Mouse (Mus musculus) C2C12 (cell line): ENCODE measurements around the gene Rorb. TPM values are rescaled to one million over a fixed set of nuclear protein-coding genes. Genes with fewer than 3 reads are reported as not detected.

ENCODE experiments used
- H3K27me3 ChIP-seq: one replicate; pipeline ENCODE4 v1.6.1; 2011; ENCODE audit not compliant: control insufficient read depth, insufficient read depth, insufficient read length
- H3K36me3 ChIP-seq: one replicate; pipeline ENCODE4 v1.6.1; 2011; ENCODE audit not compliant: control insufficient read depth, insufficient read depth
- H3K4me3 ChIP-seq: one replicate; pipeline ENCODE4 v1.5.1; 2011; ENCODE audit warnings: mild to moderate bottlenecking, control low read depth; ENCODE audit not compliant: poor library complexity, insufficient read depth, severe bottlenecking
- H3K79me2 ChIP-seq: one replicate; pipeline ENCODE4 v1.6.1; 2011; ENCODE audit not compliant: control insufficient read depth, insufficient read depth
- H3K79me3 ChIP-seq: one replicate; pipeline ENCODE4 v1.6.1; 2011; ENCODE audit warnings: low read depth, control low read depth
- H3ac ChIP-seq: one replicate; pipeline ENCODE3; 2011; ENCODE audit warnings: low read depth; ENCODE audit not compliant: control insufficient read depth, insufficient read length
- CEBPB ChIP-seq: IDR thresholded peaks from one replicate; pipeline ENCODE4 v1.6.1; 2011; ENCODE audit warnings: low read depth, mild to moderate bottlenecking, control low read depth, moderate library complexity
- CTCF ChIP-seq: IDR thresholded peaks from one replicate; pipeline ENCODE4 v1.5.1; 2011; ENCODE audit not compliant: control insufficient read depth, insufficient read depth, insufficient read length
- FOSL1 ChIP-seq: IDR thresholded peaks from one replicate; pipeline ENCODE4 v1.8.0; 2011; ENCODE audit warnings: mild to moderate bottlenecking, low read length; ENCODE audit not compliant: poor library complexity, insufficient read depth, severe bottlenecking
- MAX ChIP-seq: IDR thresholded peaks from one replicate; pipeline ENCODE4 v1.6.1; 2011; ENCODE audit warnings: mild to moderate bottlenecking, control low read depth
- MYOD1 ChIP-seq: IDR thresholded peaks from one replicate; pipeline ENCODE4 v1.6.1; 2011; ENCODE audit warnings: low read depth; ENCODE audit not compliant: control insufficient read depth, insufficient read length
- MYOG ChIP-seq: IDR thresholded peaks from one replicate; pipeline ENCODE4 v1.6.1; 2011; ENCODE audit not compliant: control insufficient read depth, insufficient read length; ENCODE audit errors: extremely low read depth
- USF1 ChIP-seq: IDR thresholded peaks from one replicate; pipeline ENCODE4 v1.6.1; 2011; ENCODE audit warnings: low read depth, mild to moderate bottlenecking, control low read depth, moderate library complexity
- long read RNA-seq, 2 experiments: library from polyadenylated mRNA; unstranded; transcript quantifications; one replicate each; pipeline ENCODE4 v2.0.0; 2019 to 2020
- polyA plus RNA-seq: library from polyadenylated mRNA; unstranded; fragments of >200 nt; fragmentation: generic; extraction: Trizol; gene quantifications from one replicate; pipeline ENCODE4 v1.2.1, GENCODE M21; 2012; ENCODE audit warnings: missing spikeins

Rorb gene
- polyA plus RNA-seq, result 0.06 TPM
- long read RNA-seq, experiment 1, full-length matches to known transcripts, result 1 of 2 reads
- long read RNA-seq, experiment 1, partial matches to known transcripts, result 0 of 2 reads
- long read RNA-seq, experiment 1, other reads (novel, unspliced or antisense), result 1 of 2 reads
- long read RNA-seq, experiment 2, result 0 reads

DNA sequence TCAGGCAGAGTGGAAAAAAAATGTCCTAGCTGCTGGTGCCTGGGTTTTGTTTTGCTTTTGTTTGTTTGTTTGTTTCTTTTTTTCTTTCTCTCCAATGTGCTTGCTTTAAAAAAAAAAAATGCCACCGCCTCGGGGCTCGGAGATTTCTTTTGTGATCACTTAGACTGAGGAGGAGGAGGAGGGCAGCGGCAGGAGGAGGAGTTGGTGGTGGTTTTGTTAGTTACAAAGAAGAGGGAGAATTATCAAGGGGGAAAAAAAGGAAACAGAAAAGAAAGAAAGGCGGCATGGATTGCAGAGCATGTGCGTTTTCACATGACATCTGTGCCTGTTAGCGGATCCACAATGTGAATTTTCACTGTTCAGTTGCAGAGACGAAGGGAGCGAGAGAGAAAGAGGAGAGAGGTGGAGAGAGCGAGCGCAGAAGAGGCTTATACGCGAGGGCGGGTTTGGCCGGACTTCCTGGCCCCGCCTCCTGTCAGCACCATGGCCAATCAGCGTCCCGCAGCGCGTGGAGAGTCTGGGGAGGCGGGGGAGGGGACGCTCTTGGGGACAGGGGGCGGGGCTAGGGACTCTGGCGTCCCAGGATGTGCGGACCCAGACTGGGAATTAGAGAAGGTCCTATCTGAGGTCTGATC, at the start of gene Rorb:
Gene Rorb (minus strand): TSS at position 404 of the 635 bp plus-strand sequence.
- peak within 1 kb of the TSS; percentile 30 for H3K4me3 ChIP-seq
- peaks cover 2% of the 10 kb centered on the region for H3K79me3 ChIP-seq
- H3K27me3 ChIP-seq, result no peaks in the 10 kb centered on the region
- TF ChIP-seq MYOG (no peak), USF1 (no peak), CTCF (no peak)
- peaks cover 7% of the 10 kb centered on the region for H3K79me2 ChIP-seq
- peak within 1 kb of the TSS; percentile 52 for H3ac ChIP-seq
- no peaks in the 10 kb centered on the region for H3K36me3 ChIP-seq

DNA sequence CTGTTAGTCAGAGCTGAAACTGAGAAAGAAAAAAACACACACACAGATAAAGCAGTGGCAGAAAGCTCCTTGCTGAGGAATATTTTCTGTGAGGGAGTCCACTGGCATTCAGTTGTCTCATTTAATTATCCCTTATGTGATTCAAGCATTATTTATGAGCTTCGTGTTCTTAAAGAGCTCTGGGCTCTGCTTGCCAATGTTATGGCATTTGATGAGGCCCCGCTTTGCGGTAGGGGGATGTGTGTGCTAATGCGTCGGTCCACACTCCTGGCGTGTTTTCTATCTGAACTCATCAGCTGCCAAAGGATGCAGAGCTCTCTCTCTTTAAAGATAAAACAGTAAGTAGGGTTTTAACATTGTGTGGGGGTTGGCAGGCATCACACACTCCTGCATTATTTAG, 37.9 kb upstream of the Rorb start:
- no peak for TF ChIP-seq MYOG
- no peak for TF ChIP-seq CTCF
- no peak for TF ChIP-seq CEBPB
- no peak for TF ChIP-seq MAX
- no peak for TF ChIP-seq MYOD1
- TF ChIP-seq USF1, result no peak
- no peak for TF ChIP-seq FOSL1

DNA sequence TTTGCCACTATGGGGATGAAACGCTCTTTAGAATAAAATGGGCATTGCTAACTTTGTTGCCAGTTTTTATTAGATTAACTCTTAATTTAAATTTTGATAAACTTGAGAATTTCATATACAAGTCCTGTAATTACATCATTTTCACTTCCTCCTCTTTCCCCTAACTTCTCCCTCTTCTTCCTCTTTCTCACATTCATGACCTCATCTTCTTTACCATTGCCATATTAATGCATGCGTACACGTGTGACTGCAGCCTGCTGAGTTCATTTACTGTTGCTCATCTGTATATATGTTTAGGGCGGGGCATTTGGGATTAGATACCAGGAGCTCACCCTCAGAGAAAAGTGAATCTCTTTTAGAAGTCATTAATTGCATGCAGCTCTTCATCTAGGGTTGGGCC, 33.5 kb upstream of the Rorb start:
- TF ChIP-seq MAX (no peak), CEBPB (no peak), FOSL1 (no peak), CTCF (no peak), USF1 (no peak), MYOD1 (no peak)
- no peaks in the 10 kb centered on the region for H3K79me2 ChIP-seq
- H3ac ChIP-seq, result no peak overlapping the region
- H3K4me3 ChIP-seq, result no peak overlapping the region
- no peaks in the 10 kb centered on the region for H3K27me3 ChIP-seq
- H3K79me3 ChIP-seq, result no peaks in the 10 kb centered on the region
- no peaks in the 10 kb centered on the region for H3K36me3 ChIP-seq

More for the DNA sequence above, 37.9 kb upstream of the Rorb start:
- no peaks in the 10 kb centered on the region for H3K79me3 ChIP-seq
- H3K36me3 ChIP-seq, result no peaks in the 10 kb centered on the region
- no peaks in the 10 kb centered on the region for H3K27me3 ChIP-seq
- H3K79me2 ChIP-seq, result no peaks in the 10 kb centered on the region
- no peak overlapping the region for H3K4me3 ChIP-seq
- H3ac ChIP-seq, result no peak overlapping the region

DNA sequence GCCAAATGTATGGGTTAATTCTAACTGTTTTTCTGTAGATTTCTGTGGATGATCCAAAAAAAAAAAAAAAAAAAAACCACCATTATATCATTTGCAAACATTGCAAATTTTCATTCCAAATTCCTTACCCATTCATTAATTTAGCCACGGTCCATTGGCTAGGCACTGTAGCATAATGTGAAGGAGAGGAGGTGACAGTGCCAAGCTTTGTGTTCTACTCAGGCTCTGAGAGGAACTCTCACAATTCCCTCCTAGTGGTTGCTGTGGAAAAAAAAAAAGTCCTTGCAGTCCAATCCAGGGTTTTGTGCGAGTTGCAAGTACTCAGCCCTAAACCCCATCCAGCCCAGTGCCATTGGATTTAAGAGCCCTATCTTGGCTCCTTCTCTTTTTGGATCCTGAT, 25.9 kb upstream of the Rorb start:
- H3K79me3 ChIP-seq, result no peaks in the 10 kb centered on the region
- TF ChIP-seq MAX, result no peak
- TF ChIP-seq MYOG, result no peak
- no peak for TF ChIP-seq CTCF
- TF ChIP-seq FOSL1, result no peak
- TF ChIP-seq CEBPB, result no peak
- no peak for TF ChIP-seq MYOD1
- no peak for TF ChIP-seq USF1
- no peak overlapping the region for H3K4me3 ChIP-seq
- no peaks in the 10 kb centered on the region for H3K27me3 ChIP-seq
- H3ac ChIP-seq, result no peak overlapping the region
- no peaks in the 10 kb centered on the region for H3K79me2 ChIP-seq
- H3K36me3 ChIP-seq, result no peaks in the 10 kb centered on the region

DNA sequence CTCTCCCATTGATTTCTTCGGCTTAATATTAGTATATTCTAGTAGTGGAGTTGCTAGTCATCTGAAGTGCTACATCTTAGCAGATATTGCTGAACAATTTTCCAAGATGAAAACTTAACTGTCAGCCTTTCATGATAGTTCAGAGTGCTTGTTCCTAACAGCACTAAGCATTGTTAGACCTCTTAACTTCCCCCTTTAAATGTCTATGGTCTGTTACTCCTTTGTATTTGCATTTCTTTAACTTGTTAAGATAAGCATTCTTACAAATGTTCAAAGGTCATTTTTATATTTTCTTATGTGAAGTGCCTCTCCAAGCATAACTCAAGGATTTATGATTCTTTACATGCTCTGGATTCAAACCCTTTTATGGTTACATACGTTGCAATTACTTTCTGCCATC, 24.8 kb upstream of the Rorb start:
- no peak for TF ChIP-seq USF1
- no peak for TF ChIP-seq MAX
- no peak for TF ChIP-seq FOSL1
- no peak for TF ChIP-seq CEBPB
- no peak for TF ChIP-seq MYOD1
- TF ChIP-seq CTCF, result no peak
- TF ChIP-seq MYOG, result no peak
- no peaks in the 10 kb centered on the region for H3K79me3 ChIP-seq
- no peak overlapping the region for H3ac ChIP-seq
- no peak overlapping the region for H3K4me3 ChIP-seq
- H3K27me3 ChIP-seq, result no peaks in the 10 kb centered on the region
- H3K79me2 ChIP-seq, result no peaks in the 10 kb centered on the region
- H3K36me3 ChIP-seq, result no peaks in the 10 kb centered on the region

DNA sequence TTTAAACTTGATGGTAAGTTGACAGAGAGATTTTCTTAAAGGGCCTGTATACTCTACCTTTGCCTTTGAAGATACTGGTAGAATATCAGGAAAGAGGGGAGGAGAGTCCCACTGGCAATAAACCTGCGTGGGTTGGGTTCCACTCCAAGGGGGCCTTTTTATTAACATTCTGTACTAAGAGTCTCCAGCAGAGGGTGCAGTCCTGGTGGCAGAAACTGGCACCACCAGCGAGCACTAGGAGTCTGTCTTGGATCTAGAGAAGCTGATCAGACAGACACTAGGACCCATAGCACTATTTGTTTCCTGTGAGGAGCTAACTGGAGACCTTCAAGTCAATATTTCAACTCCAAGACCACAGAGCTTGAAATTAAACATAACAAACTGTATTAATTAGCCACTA, 11.3 kb upstream of the Rorb start:
- no peak for TF ChIP-seq MYOG
- no peak for TF ChIP-seq FOSL1
- no peak for TF ChIP-seq CTCF
- TF ChIP-seq USF1, result no peak
- no peak for TF ChIP-seq MYOD1
- TF ChIP-seq CEBPB, result no peak
- Histone ChIP-seq H3K79me2 (no peaks in the 10 kb centered on the region), H3K36me3 (no peaks in the 10 kb centered on the region), H3K27me3 (no peaks in the 10 kb centered on the region), H3ac (no peak overlapping the region), H3K4me3 (no peak overlapping the region), H3K79me3 (no peaks in the 10 kb centered on the region)
